Mouse (Mus musculus): ENCODE measurements around the gene Ina.
"Not testable (repeated sequence)": the region's sequence is repeated elsewhere in the genome, so short reads cannot be mapped to it uniquely, and the experiment has no call there.

Ina gene

DNA sequence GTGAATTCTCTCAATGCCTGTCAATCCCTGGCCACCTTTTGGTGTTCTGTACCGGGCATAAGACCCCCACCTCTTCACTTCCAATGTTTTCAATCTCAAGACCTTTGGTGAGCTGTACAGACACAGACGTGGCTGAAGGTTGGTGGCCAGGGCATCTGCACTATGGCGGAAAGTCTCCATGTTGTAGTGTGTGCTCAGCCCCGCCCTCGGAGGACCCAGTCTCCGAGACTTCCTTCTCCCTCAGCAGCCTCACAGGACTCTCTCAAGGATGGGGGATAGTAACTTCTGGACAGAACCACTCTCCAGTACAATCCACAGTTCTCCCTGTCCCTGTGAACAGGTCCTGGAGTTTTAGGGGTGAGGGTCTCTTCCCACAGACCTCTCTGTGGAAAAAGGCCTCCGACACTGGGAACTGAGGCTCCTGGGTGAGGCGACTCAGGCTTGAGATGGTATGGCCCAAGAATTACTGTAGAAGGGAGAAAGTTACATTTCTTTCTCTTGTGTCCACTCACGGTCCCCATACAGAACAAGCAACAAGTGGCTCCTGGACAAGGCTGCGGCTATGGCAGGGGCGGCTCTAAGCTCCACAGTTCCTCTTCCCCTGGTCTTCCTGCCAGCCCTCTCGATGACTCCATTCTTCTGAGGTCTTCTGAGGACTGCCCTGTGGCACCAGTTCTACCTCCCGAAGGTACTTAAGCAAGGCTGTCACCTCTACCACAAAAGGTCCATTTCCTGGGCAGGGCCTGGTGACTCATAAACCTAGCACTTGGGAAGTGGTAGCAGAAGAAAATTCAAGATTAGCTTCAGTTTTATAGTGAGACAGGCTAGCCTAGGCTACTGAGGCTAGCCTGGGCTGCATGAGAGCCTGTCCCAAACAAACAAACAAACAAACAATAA, 29.5 kb upstream of the Ina start:
- in situ Hi-C loops (cut with MboI, MseI), result no loop called here

DNA sequence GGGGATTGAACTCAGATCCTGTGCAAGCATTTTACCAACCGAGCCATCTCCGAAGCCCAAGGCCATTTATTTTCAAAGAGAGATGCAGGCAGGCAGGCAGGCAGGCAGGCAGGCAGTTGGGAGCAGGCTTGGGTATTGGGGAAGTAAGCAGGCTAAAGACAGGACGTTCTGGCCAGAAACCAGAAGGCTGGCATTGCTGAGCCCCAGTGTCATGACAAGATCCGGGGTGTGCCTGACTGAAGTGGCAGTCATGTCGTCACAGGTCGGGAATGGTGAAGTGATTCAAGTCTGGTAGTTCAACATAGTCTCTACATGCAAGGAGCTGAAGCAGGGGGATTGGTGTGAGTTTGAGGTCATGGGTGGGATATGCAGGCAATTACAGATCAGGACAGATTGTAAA, 26.9 kb upstream of the Ina start:
- in situ Hi-C loops (cut with MboI, MseI), result no loop called here

GRCm38 (mm10) chr19:46988231-46989087, 26.0 kb upstream of the Ina start:
- in situ Hi-C loops (cut with MboI, MseI), result no loop called here

- in situ Hi-C loops (cut with MboI, MseI), result loop anchor here (5.0 kb wide), 2 partner anchors 107 to 227 kb away; partner anchors contain the start of gene Cnnm2
These were observed 24.9 kb upstream of the Ina start for GRCm38 (mm10) chr19:46989479-46990152.

DNA sequence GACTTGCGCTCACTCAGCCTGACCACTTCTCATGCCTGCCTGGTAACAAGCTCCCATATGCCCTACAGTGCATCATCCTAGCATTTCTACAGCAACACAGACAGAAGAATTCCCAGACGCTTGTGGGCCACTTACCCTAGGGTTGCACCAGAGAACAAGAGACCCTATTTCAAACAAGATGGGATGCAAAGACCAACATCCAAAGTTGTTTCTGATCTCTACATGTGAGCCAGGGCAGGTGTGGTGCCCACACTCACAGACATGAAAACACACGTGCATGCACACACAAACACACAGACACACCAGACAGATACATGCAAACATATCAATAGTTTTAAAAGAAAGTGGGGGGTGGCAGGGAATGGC, 24.4 kb upstream of the Ina start:
- in situ Hi-C loops (cut with MboI, MseI), result loop anchor here (5.0 kb wide), 2 partner anchors 108 to 228 kb away; partner anchors contain the start of gene Cnnm2

DNA sequence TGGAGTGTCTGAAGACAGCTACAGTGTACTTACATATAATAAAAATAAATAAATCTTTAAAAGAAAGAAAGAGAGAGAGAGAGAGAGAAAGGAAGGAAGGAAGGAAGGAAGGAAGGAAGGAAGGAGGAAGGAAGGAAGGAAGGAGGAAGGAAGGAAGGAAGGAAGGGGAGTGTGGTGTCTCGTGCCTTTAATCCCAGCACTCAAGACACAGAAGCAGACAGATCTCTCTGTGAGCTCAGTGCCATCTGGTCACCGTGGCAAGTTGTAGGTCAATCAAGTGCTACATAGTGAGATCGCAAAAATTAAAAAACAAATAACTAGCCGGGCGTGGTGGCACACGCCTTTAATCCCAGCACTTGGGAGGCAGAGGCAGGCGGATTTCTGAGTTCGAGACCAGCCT, 23.9 kb upstream of the Ina start:
- in situ Hi-C loops (cut with MboI, MseI), result loop anchor here (5.0 kb wide), 2 partner anchors 108 to 228 kb away; partner anchors contain the start of gene Cnnm2

DNA sequence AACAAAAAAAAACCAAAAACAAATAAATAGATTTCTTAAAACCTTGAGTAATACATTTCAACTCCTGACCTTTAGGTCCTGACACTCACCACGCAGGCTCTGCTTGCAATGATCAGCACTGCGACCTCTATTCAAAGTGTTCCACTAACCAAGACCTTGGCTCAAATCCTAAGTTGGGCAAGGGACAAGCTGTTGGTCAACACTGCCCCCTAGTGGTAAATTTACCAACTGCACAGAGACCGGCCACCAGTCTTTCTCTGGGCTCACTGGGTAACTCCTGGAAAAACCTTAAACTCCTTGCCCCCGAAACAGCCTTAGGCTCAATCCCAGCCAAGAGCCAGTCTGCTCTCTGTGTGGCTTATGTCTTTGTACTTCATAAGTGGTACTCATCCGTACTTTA, 23.4 kb upstream of the Ina start:
- in situ Hi-C loops (cut with MboI, MseI), result loop anchor here (5.0 kb wide), 2 partner anchors 109 to 229 kb away; partner anchors contain the start of gene Cnnm2

DNA sequence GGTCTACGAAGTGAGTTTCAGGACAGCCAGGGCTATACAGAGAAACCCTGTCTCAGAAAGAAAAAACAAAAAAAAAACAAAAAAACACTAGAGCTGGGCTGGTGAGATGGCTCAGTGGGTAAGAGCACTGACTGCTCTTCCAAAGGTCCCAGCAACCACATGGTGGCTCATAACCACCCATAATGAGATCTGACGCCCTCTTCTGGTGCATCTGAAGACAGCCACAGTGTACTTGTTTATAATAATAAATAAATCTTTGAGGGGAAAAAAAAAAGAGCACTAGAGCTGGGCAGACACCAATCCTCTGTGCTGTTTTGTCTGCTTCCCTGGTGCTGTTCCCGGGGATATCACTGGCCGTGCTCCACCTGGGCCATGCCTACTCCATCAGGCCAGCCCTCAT, 22.2 kb upstream of the Ina start:
- in situ Hi-C loops (cut with MboI, MseI), result loop anchor here (5.0 kb wide), 2 partner anchors 110 to 230 kb away; partner anchors contain the start of gene Cnnm2

DNA sequence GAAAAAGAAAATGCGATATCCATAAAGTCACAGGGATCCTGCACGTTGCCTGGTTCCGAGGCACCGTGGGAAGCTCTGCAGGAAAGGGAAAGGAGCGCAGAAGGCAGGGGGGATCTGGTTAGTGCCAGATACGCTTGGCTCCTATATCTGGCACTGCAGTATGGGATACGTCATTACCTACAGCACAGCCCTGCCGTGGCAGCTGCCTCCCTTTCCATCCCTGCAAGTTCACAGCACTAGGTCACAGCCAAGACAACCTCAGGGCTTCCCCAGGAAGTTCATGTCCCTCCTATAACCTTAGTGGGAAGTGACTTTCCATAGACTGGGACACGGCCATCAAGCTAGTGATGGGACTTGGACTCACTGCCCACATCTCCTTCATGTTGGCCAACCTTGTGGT, 18.4 kb upstream of the Ina start:
- in situ Hi-C loops (cut with MboI, MseI), result no loop called here

- in situ Hi-C loops (cut with MboI, MseI), result no loop called here
These were observed 16.2 kb upstream of the Ina start for GRCm38 (mm10) chr19:46998168-46998870.

DNA sequence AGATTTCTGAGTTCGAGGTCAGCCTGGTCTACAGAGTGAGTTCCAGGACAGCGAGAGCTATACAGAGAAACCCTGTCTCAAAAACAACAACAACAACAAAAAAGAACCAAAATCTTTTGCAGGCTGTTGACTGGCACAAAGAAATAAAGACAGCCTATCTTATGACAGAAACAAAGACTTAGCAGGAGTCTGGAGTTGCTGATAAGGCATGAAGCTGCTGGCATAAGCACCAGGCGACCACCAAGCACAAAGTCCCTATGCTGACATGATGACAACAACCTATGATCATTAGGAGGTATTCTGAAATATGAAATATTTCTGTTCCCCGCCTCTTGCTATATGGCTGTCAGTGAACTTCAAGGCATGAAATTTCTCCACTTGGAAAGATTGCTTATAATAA, 15.5 kb upstream of the Ina start:
- in situ Hi-C loops (cut with MboI, MseI), result no loop called here

- in situ Hi-C loops (cut with MboI, MseI), result no loop called here
These were observed 14.7 kb upstream of the Ina start for GRCm38 (mm10) chr19:46999753-47000152.

DNA sequence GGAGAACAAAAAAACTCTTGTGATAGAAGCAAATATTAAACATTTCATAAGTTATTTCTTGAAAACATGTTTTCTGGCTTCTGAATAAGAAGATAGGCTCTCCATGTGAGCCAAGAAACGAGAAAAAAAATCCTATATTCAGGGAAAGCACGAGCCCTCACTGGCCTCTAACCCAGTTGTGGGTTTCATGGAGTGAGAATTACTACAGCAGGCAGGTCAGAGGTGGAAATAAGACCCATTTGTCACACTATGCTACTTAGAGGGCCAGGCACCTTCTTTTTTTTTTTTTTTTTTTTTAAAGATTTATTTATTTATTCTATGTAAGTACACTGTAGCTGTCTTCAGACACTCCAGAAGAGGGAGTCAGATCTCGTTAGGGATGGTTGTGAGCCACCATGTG, 14.1 kb upstream of the Ina start:
- in situ Hi-C loops (cut with MboI, MseI), result not testable (repeated sequence)

- in situ Hi-C loops (cut with MboI, MseI), result no loop called here
These were observed 10.6 kb upstream of the Ina start for GRCm38 (mm10) chr19:47003742-47004511.

GRCm38 (mm10) chr19:47005873-47006272, 8.6 kb upstream of the Ina start:
- in situ Hi-C loops (cut with MboI, MseI), result no loop called here

- in situ Hi-C loops (cut with MboI, MseI), result no loop called here
These were observed 8.2 kb upstream of the Ina start for GRCm38 (mm10) chr19:47006321-47006720.

DNA sequence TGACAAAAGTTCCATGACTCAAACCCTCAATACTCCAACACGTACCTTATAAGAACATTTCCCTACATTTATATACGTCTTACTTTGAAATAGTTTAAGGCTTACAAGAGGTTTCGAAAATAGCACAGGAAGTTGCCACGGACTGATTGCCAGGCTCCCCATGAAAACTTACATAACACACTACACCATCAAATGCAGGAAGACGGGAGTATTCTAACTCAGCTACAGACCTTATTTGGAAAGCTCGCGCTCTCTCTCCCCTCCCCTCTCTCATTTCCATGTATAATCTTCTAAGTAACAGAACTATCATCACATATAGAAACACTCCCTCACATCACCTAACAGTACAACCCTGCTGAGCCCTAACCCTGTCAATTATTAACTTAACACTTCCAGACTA, 5.1 kb upstream of the Ina start:
- in situ Hi-C loops (cut with MboI, MseI), result no loop called here

DNA sequence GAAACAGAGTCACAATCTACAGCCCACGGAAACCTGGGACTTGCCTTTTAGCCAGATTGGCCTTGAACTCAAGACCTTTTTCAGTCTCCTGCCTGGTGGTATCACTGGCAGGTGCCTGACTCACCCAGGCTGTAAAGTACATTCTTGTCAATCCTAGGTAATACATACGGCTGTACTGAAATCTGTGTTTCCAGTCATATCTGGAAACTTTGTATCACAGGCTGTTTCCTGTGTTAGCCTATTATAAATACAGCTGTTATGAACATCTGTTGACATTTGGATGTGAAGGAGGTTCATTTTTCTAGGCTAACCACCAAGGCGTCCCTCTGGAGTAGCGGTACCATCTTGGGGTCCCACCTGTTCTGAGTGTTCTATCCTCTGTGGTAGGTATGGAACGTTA, 4.6 kb upstream of the Ina start:
- in situ Hi-C loops (cut with MboI, MseI), result no loop called here

DNA sequence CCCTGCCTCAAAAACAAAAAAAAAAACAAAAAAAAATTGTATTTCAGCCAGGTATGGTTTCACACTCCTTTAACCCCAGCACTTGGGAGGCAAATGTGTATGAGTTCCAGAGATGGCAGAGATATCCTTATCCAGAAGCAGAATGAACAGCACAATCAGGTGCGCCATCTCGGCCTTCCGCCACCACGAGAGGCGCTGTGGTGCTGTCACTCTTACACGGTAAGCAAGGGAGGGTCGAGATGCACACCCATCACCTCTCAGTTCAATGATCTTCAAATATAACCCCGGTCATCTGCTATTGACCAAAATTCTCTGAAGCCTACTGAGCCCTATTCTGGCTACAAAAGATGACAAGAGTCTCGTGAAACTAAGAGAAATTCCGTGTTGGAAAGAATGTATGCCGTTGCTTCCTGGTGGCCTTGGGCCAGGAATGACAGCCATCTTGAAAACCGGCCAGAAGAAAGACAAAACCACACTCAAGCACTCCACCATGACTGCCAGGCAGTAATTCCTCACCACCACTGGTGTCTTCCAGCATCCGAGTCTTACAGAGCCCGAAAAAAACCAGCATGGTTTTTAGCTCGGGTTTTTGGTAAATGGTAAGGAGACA, 1.9 kb upstream of the Ina start:
- in situ Hi-C loops (cut with MboI, MseI), result no loop called here
